Mouse (Mus musculus): ENCODE results near the gene Rec8.

Gene Rec8

GRCm38 (mm10) chr14:55592226-55592625 is 25.6 kb upstream of the Rec8 start:
- no peak for DNase-seq (ENCODE audit: inconsistent ontology term)

GRCm38 (mm10) chr14:55596036-55596690 is 21.7 kb upstream of the Rec8 start:
- no peak for DNase-seq (ENCODE audit: inconsistent ontology term)

- no peak for DNase-seq (ENCODE audit: inconsistent ontology term)
Observed at GRCm38 (mm10) chr14:55598521-55599390, 19.1 kb upstream of the Rec8 start.

DNA sequence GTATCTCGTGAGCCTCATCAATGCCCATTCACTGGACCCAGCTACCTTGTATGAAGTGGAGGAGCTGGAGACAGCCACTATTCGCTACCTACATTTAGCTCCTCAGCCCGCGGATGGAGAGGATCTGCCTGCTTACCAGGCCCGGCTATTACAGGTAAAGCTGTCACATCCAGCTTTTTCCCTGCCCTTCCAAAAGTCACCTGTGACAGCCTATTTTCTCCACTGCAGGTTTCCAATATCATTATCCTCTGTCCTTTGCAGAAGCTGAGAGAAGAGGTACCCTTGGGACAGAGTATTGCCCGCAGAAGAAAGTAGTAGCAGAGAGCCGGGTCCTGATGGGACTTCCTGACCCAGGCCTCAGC is 14.6 kb upstream of the Rec8 start, which contains the start of gene Irf9:
Irf9 (plus strand) TSS at position 301 of the 362 bp plus-strand sequence.
- DNase-seq (ENCODE audit: inconsistent ontology term) = no peak

DNA sequence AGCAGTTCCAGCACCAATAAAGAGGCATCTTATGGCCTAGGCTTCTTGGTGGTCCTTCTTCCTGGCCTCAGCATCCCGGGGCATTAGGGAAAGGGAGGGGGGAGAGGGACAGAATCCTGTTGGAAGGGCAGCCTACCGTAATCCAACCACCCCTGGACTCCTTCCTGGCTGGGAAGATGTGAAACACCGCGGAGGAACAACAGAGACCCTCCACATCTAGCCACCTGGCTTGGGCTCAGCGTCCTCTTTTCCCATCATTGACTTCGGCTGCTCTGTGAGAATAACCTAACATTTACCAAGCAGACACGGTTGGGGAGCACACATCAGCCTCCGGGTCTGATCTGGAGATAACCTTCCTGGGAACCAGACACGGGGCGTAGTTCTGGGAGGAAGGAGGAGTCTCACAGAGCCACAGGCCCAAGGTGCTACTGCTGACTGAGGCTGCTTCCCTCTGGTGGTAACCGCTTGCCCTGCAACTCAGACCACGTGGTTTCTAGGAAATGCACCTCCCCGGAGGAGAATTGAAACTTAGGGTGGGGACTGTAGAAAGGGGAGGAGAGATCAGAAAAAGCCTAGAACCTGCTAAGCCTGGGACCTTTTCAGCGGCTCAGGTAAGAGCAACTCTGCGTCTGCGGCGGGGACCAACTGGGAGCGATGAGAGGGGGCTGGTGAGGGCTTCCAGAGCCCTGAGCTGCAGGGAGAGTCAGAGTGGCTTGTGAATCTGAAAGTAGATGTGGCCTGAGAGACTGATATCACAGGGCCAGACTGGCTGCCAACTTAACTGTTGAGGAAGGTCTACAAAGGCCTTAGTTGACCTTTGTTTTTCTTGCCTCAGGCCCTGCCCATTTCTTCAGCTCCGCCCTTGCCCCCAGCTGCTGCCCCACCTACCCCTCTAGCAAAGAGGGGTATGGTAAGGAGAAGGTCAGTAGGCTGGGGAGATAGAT is 13.9 kb upstream of the Rec8 start:
- peak; percentile 86 for DNase-seq (ENCODE audit: inconsistent ontology term)

DNA sequence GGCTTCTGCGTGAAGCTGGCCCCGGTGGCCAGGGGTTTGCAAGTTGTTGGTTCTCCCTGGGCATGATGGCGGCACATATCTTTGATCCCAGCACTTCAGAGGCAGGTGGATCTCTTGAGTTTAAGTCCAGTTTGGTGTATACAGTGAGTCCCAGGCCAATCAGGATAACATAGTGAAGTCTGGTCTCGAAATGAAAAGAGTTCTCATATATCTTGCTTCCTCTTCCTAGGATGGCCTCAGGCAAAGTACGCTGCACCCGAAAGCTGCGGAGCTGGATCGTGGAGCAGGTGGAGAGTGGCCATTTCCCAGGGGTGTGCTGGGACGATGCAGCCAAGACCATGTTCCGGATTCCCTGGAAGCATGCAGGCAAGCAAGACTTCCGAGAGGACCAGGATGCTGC is 13.0 kb upstream of the Rec8 start:
- no peak for DNase-seq (ENCODE audit: inconsistent ontology term)

- DNase-seq (ENCODE audit: inconsistent ontology term) = no peak
Observed at GRCm38 (mm10) chr14:55605743-55606459, 11.9 kb upstream of the Rec8 start.

DNA sequence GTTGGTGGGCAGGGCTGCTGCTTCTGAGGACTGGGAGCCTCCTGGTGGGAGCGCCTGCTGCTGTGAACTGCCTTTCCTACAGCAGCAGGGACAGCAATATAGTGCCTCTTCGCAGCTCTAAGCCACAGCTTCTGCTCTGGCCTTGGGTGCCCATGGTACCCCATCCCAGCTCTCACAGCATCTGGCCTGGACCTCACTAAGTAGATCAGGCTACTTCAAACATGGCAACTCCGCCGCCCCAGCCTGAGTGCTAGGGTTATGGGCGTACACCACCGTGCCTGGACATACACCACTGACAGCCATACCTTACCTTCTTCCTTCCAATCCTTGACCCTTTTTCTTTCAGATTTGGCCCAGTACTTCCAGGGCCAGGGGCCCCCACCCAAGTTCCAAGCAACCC is 9.5 kb upstream of the Rec8 start:
- no peak for DNase-seq (ENCODE audit: inconsistent ontology term)

DNA sequence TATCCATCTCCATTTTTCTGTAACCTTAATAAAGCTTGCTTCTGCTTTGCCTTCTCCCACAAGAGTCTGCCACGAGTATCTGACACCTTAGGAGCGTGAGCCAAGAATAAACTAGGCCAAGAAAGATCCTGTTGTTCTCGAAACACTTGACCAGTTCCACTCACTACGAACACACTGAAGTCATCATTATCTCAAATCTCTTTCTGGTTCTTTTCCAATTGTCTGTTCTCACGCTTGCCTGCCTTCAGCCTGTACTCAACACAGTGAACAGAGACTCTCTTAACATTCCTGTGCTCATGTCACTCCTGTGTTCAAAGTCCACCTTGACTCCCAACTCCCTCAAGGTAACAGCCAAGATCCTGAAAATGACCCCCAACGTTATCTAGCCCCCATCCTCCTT is 4.5 kb upstream of the Rec8 start:
- no peak for DNase-seq (ENCODE audit: inconsistent ontology term)

DNA sequence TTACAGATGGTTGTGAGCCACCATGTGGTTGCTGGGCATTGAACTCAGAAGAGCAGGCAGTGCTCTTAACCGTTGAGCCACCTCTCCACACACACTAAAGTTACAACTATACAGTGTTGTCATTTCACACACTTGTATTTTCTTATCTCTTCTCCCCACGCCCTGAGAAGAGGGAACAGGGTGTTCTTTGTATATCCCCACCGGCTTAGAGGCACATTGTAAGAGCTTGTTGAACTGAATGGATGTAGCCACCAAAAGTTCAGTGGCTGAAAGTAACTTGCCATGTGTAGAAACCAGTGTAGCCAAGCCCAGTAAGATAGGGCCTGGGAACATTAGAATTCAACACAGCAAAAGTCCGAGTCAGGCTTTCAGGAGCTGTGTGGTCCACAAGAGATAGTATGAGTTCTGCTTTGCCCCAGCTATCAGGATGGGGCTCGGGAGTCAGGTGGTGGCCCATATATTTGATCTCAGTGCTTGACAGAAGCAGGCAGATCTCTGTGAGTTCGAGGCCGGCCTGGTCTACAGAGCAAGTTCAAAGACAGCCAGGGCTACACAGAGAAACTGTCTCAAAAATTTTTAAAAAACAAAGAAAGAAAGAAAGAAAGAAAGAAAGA is 3.2 kb upstream of the Rec8 start:
- DNase-seq (ENCODE audit: inconsistent ontology term) = no peak

- no peak for DNase-seq (ENCODE audit: inconsistent ontology term)
Observed at GRCm38 (mm10) chr14:55615876-55616275, 2.0 kb upstream of the Rec8 start.

- DNase-seq (ENCODE audit: inconsistent ontology term) = no peak
Observed at GRCm38 (mm10) chr14:55616844-55617243, 993 bp upstream of the Rec8 start.

GRCm38 (mm10) chr14:55618486-55619195 is 804 bp downstream of the Rec8 start:
- no peak for DNase-seq (ENCODE audit: inconsistent ontology term)

DNA sequence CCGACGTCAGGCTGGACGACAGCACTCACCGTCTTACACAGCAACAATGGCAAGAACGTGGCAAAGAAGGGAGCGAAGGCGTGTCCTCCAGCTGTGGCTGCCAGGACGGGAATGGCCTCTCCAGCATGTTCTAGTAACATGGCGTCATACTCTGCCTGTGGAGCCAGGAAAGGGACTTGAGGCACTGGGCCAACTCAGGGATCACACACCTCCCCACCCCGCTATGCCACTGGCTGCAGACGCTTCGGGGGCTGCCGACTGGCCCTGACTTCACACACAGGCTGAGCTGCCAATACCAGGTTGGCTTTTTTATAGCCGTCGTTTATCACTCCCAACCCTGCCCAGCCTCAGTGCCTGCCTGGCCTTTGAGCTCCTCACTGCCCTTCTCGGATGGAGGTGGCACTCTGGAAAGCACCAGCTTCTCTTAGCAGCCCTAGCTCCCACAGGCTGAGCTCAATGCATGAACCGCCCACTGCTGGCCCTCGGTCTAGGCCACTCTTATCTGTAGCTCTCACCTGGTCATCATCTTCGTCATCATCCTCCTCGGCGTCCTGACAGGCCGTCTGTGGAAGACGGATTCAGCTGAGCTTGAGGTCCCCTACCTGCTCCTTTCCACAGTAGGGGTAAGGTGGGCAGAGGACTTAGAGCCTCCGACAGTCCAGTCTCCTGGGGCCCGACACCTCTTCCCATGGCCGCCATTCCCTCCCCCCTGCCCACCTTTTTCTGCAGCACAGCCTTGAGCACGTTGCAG is 10.4 kb downstream of the Rec8 start:
- no peak for DNase-seq (ENCODE audit: inconsistent ontology term)

DNA sequence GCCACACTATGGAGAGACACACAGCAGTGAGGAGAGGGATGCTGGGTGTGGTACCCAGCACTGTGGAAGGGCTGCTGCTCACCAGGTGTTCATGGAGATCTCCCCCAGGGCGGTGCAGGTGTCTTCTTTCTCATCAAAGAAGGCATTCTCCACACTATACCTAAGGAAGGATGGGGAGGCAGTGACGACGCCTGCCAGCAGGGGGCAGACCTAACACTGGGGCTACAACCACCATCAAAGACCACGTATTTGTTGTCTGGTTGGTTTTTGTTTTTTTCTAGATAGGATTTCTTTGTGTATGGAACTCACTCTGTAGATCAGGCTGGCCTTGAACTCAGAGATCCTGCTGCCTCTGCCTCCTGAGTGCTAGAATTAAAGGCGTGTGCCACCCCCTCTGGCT is 11.5 kb downstream of the Rec8 start:
- DNase-seq (ENCODE audit: inconsistent ontology term) = peak; percentile 25

DNA sequence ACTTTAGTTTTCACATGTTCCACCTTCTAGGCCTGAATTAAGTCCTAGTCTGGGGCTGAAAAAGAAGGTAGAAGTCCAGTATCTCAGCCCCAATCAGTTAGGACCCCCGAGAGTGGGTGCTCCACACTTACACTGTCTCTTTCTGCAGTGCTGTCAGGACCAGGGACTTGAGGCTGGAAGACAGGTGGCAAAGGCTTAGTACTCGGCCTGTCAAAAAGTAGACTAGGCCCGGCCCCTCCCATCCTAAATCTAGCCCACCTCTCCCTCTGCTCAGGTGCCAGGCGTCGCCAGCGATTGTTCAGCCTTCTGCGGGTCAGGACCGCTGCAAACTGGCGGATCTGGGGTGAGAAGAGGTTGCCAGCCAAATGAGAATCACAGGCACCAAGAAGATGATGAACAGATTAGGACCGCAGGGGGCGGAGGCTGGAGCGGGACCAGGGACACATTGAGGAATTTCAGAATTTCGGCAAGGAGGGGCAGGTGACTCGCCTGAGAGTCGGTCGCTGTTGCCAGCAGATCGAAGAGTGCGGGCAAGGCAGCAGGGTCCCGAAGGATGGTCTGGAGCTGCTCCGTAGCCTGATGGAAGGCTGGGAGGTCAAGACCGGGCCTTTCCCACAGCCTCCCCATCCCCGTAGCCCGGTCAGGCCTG is 17.2 kb downstream of the Rec8 start:
- DNase-seq (ENCODE audit: inconsistent ontology term) = peak; percentile 93

DNA sequence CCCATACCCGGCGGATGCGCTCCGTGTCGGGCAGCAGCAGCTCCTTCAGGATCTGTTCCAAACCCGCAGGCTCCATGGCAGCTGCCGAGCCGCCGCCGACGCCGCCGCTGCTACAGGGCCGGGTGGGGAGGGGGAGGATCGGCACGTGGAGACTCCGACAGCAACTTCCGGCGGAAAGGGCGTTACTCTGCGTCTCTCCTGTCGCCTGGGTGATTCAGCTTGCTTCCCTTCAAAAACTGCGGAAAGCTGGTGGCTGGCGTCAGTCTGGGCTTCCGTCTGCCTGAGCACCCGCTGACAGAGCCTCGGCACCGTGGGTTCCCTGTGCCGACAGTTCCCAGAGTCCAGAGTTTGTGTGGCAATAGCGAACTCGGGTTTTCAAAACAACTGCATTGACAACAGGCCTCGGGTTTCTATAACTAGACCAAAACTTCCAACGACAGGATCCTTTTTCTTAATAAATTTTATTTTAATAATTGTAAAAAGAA is 17.7 kb downstream of the Rec8 start, which contains the start of gene Ipo4:
Ipo4 (minus strand) TSS at position 435 of the 485 bp plus-strand sequence.
- peak; percentile 96 for DNase-seq (ENCODE audit: inconsistent ontology term)

DNA sequence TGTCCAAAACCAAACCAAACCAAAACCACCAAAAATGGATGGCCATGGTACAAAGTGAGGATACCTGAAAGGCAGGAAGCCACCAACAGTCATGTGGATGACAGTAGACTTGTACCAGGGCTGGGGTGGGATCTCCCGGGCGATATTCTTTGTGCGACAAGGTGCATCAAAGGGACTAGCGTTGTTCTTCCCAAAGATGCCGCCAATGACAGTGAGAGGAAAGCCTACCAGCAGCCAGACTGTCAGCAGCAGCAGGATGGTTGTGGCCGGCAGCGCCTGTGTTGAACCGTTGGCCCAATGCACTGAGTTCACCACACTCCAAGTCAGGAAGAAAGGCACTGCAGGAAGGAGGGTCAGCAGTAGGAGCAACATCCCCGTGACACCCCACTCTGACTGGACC is 20.0 kb downstream of the Rec8 start, which contains the start of gene Gm49378:
Gm49378 (minus strand) TSS at position 101 of the 400 bp plus-strand sequence.
- DNase-seq (ENCODE audit: inconsistent ontology term) = no peak

- no peak for DNase-seq (ENCODE audit: inconsistent ontology term)
Observed at GRCm38 (mm10) chr14:55640816-55641215, 23.0 kb downstream of the Rec8 start.
